Mouse (Mus musculus) MEL (cell line): ENCODE measurements around the gene U2af1l4. TPM values are rescaled to one million over a fixed set of nuclear protein-coding genes. Genes with fewer than 3 reads are reported as not detected.

Experiments used
- DNase-seq: peaks from one replicate; pipeline ENCODE4 v3.0.0; 2011; ENCODE audit warnings: low read depth, low spot score
- H3K27ac ChIP-seq: 2 replicates; pipeline ENCODE4 v1.5.1; 2012; ENCODE audit warnings: low read depth, mild to moderate bottlenecking, control low read depth, low read length, moderate library complexity; ENCODE audit not compliant: control insufficient read depth
- H3K27me3 ChIP-seq, 2 experiments: fragments of 150-350 bp in 1 of 2; sonication (generic) in 1 of 2; 2 replicates each; pipeline ENCODE4 v1.6.1; 2012; ENCODE audit warnings: low read length in 2 of 2, mild to moderate bottlenecking in 2 of 2, improper control_type of control experiment in 1 of 2, moderate library complexity in 1 of 2; ENCODE audit not compliant: insufficient read depth in 2 of 2, control insufficient read depth in 1 of 2
- H3K36me3 ChIP-seq, 2 experiments: 2 replicates each; pipeline ENCODE4 v1.6.1; 2012 to 2014; ENCODE audit warnings: low read length in 2 of 2, improper control_type of control experiment in 1 of 2, inconsistent platforms in 1 of 2, mild to moderate bottlenecking in 1 of 2; ENCODE audit not compliant: insufficient read depth in 2 of 2, control insufficient read depth in 1 of 2
- H3K4me1 ChIP-seq, 2 experiments: fragments of 150-350 bp in 1 of 2; sonication (generic) in 1 of 2; 2 replicates each; pipeline ENCODE4 v1.6.1; 2012; ENCODE audit warnings: low read length in 2 of 2, improper control_type of control experiment in 1 of 2, mild to moderate bottlenecking in 1 of 2; ENCODE audit not compliant: insufficient read depth in 2 of 2, control insufficient read depth in 1 of 2
- H3K4me3 ChIP-seq, 2 experiments: fragments of 150-350 bp in 1 of 2; sonication (generic) in 1 of 2; 2 replicates each; pipeline ENCODE4 v1.5.1; 2012; ENCODE audit warnings: low read depth in 2 of 2, low read length in 2 of 2, mild to moderate bottlenecking in 2 of 2, moderate library complexity in 2 of 2, control low read depth in 1 of 2, improper control_type of control experiment in 1 of 2; ENCODE audit not compliant: control insufficient read depth in 1 of 2, insufficient read depth in 1 of 2
- H3K79me2 ChIP-seq: 2 replicates; pipeline ENCODE4 v1.6.1; 2012; ENCODE audit warnings: mild to moderate bottlenecking, low read length, moderate library complexity; ENCODE audit not compliant: control insufficient read depth, poor library complexity, insufficient read depth
- H3K9ac ChIP-seq: 2 replicates; pipeline ENCODE4 v1.6.1; 2012; ENCODE audit warnings: low read depth, mild to moderate bottlenecking, control low read depth, low read length, moderate library complexity; ENCODE audit not compliant: control insufficient read depth, poor library complexity, severe bottlenecking
- H3K9me3 ChIP-seq: fragments of 150-350 bp; sonication (generic); replicated peaks from 2 replicates; pipeline ENCODE4 v1.6.1; 2012; ENCODE audit warnings: mild to moderate bottlenecking, low read length, improper control_type of control experiment, moderate library complexity; ENCODE audit not compliant: insufficient read depth
- BHLHE40 ChIP-seq: IDR thresholded peaks from 2 replicates; pipeline ENCODE4 v1.6.1; 2012; ENCODE audit warnings: low read depth, mild to moderate bottlenecking, inconsistent platforms, low read length, improper control_type of control experiment, borderline replicate concordance
- CHD1 ChIP-seq: IDR thresholded peaks from 2 replicates; pipeline ENCODE4 v1.6.1; 2012; ENCODE audit warnings: low read depth, mild to moderate bottlenecking, inconsistent platforms, low read length, improper control_type of control experiment
- CHD2 ChIP-seq: IDR thresholded peaks from 2 replicates; pipeline ENCODE4 v1.6.1; 2011; ENCODE audit warnings: low read length, improper control_type of control experiment
- ELF1 ChIP-seq: IDR thresholded peaks from 2 replicates; pipeline ENCODE4 v1.6.1; 2014; ENCODE audit warnings: low read depth, mild to moderate bottlenecking, inconsistent platforms, low read length, improper control_type of control experiment, moderate library complexity
- EP300 ChIP-seq, 2 experiments: IDR thresholded peaks; 2 replicates each; pipeline ENCODE4 v1.6.1; 2011; ENCODE audit warnings: improper control_type of control experiment in 2 of 2, low read length in 2 of 2, low read depth in 1 of 2, mild to moderate bottlenecking in 1 of 2
- ETS1 ChIP-seq: IDR thresholded peaks from 2 replicates; pipeline ENCODE4 v1.6.1; 2012; ENCODE audit warnings: low read depth, mild to moderate bottlenecking, inconsistent platforms, low read length, improper control_type of control experiment, moderate library complexity
- GABPA ChIP-seq: IDR thresholded peaks from 2 replicates; pipeline ENCODE4 v1.6.1; 2012; ENCODE audit warnings: low read depth, mild to moderate bottlenecking, inconsistent platforms, low read length, improper control_type of control experiment, moderate library complexity
- GATA1 ChIP-seq: IDR thresholded peaks from 2 replicates; pipeline ENCODE4 v1.6.1; 2011; ENCODE audit warnings: low read depth, low read length, improper control_type of control experiment
- HCFC1 ChIP-seq: IDR thresholded peaks from 2 replicates; pipeline ENCODE4 v1.6.1; 2012; ENCODE audit warnings: low read depth, mild to moderate bottlenecking, inconsistent platforms, low read length, improper control_type of control experiment, moderate library complexity
- KAT2A ChIP-seq: conservative IDR thresholded peaks from 2 replicates; pipeline ENCODE4 v1.6.1; 2012; ENCODE audit warnings: low read depth, low read length, improper control_type of control experiment, inconsistent platforms
- MAZ ChIP-seq: IDR thresholded peaks from 2 replicates; pipeline ENCODE4 v1.6.1; 2012; ENCODE audit warnings: low read depth, mild to moderate bottlenecking, inconsistent platforms, low read length, improper control_type of control experiment
- MEF2A ChIP-seq: IDR thresholded peaks from 2 replicates; pipeline ENCODE4 v1.6.1; 2014; ENCODE audit warnings: low read depth, mild to moderate bottlenecking, inconsistent platforms, low read length, improper control_type of control experiment; ENCODE audit not compliant: poor library complexity, insufficient replicate concordance, severe bottlenecking; ENCODE audit errors: extremely low read depth
- MXI1 ChIP-seq: IDR thresholded peaks from 2 replicates; pipeline ENCODE4 v1.6.1; 2011; ENCODE audit warnings: mild to moderate bottlenecking, low read depth, low read length, improper control_type of control experiment
- MYB ChIP-seq: IDR thresholded peaks from 2 replicates; pipeline ENCODE4 v1.6.1; 2011; ENCODE audit warnings: mild to moderate bottlenecking, low read depth, low read length, improper control_type of control experiment
- MYC ChIP-seq: IDR thresholded peaks from 2 replicates; pipeline ENCODE4 v1.6.1; 2011; ENCODE audit warnings: low read depth, mild to moderate bottlenecking, low read length, improper control_type of control experiment, moderate library complexity
- NELFE ChIP-seq: IDR thresholded peaks from 2 replicates; pipeline ENCODE4 v1.6.1; 2011; ENCODE audit warnings: low read depth, low read length, improper control_type of control experiment
- POLR2A ChIP-seq, 2 experiments: IDR thresholded peaks; 2 replicates each; pipeline ENCODE4 v1.6.1; 2011 to 2012; ENCODE audit warnings: low read length in 2 of 2, mild to moderate bottlenecking in 2 of 2, control low read depth in 1 of 2, improper control_type of control experiment in 1 of 2, low read depth in 1 of 2, moderate library complexity in 1 of 2; ENCODE audit not compliant: control insufficient read depth in 1 of 2, insufficient read depth in 1 of 2, poor library complexity in 1 of 2
- POLR2AphosphoS5 ChIP-seq: IDR thresholded peaks from 2 replicates; pipeline ENCODE4 v1.6.1; 2012; ENCODE audit warnings: low read depth, borderline replicate concordance, mild to moderate bottlenecking, inconsistent platforms, low read length, moderate library complexity, mixed read lengths
- RAD21 ChIP-seq: IDR thresholded peaks from 2 replicates; pipeline ENCODE4 v1.6.1; 2011; ENCODE audit warnings: mild to moderate bottlenecking, low read depth, low read length, improper control_type of control experiment
- RCOR1 ChIP-seq: IDR thresholded peaks from 2 replicates; pipeline ENCODE4 v1.6.1; 2012; ENCODE audit warnings: low read depth, mild to moderate bottlenecking, inconsistent platforms, low read length, improper control_type of control experiment
- SIN3A ChIP-seq: IDR thresholded peaks from 2 replicates; pipeline ENCODE4 v1.6.1; 2012; ENCODE audit warnings: low read length, improper control_type of control experiment, inconsistent platforms
- TBP ChIP-seq: IDR thresholded peaks from 2 replicates; pipeline ENCODE4 v1.8.0; 2011; ENCODE audit warnings: low read depth, low read length, improper control_type of control experiment
- TCF12 ChIP-seq: IDR thresholded peaks from 2 replicates; pipeline ENCODE4 v1.6.1; 2014; ENCODE audit warnings: low read depth, mild to moderate bottlenecking, inconsistent platforms, low read length, improper control_type of control experiment, moderate library complexity
- UBTF ChIP-seq: IDR thresholded peaks from 2 replicates; pipeline ENCODE4 v1.6.1; 2012; ENCODE audit warnings: low read depth, mild to moderate bottlenecking, inconsistent platforms, low read length, improper control_type of control experiment, moderate library complexity, borderline replicate concordance; ENCODE audit not compliant: insufficient read depth
- USF1 ChIP-seq: IDR thresholded peaks from 2 replicates; pipeline ENCODE4 v1.6.1; 2014; ENCODE audit warnings: low read depth, mild to moderate bottlenecking, inconsistent platforms, low read length, improper control_type of control experiment, moderate library complexity
- USF2 ChIP-seq, 2 experiments: IDR thresholded peaks; 2 replicates each; pipeline ENCODE4 v1.6.1; 2011 to 2012; ENCODE audit warnings: improper control_type of control experiment in 2 of 2, low read length in 2 of 2, borderline replicate concordance in 1 of 2, inconsistent platforms in 1 of 2, low read depth in 1 of 2, mild to moderate bottlenecking in 1 of 2; ENCODE audit not compliant: insufficient read depth in 1 of 2
- ZC3H11A ChIP-seq: IDR thresholded peaks from 2 replicates; pipeline ENCODE4 v1.6.1; 2012; ENCODE audit warnings: low read depth, mild to moderate bottlenecking, inconsistent platforms, low read length, improper control_type of control experiment
- ZKSCAN1 ChIP-seq: IDR thresholded peaks from 2 replicates; pipeline ENCODE4 v1.6.1; 2012; ENCODE audit warnings: low read depth, mild to moderate bottlenecking, inconsistent platforms, low read length, improper control_type of control experiment, moderate library complexity
- ZMIZ1 ChIP-seq: IDR thresholded peaks from 2 replicates; pipeline ENCODE4 v1.6.1; 2012; ENCODE audit warnings: low read depth, mild to moderate bottlenecking, inconsistent platforms, low read length, improper control_type of control experiment, moderate library complexity
- ZNF384 ChIP-seq: IDR thresholded peaks from 2 replicates; pipeline ENCODE4 v1.6.1; 2012; ENCODE audit warnings: low read depth, mild to moderate bottlenecking, inconsistent platforms, low read length, improper control_type of control experiment
- polyA plus RNA-seq, 2 experiments: library from polyadenylated mRNA; stranded (reverse) in 1 of 2; unstranded in 1 of 2; fragments of >175 nt in 1 of 2; fragments of >200 nt in 1 of 2; gene quantifications; 2 replicates each; pipeline versions ENCODE4 v1.2.1 to v1.2.4; 2012; ENCODE audit warnings: low replicate concordance in 2 of 2, low read depth in 1 of 2; ENCODE audit not compliant: insufficient read length in 2 of 2, insufficient read depth in 1 of 2, missing spikeins in 1 of 2
- total RNA-seq: library from RNA; depleted of rRNA; stranded (reverse); fragments of 300-350 nt; gene quantifications from 2 replicates; pipeline ENCODE4 v1.2.3, GENCODE M21; 2012

Gene U2af1l4
- total and polyA plus RNA-seq, 3 experiments, result 72.5 to 74.2 TPM; not detected in 1

DNA sequence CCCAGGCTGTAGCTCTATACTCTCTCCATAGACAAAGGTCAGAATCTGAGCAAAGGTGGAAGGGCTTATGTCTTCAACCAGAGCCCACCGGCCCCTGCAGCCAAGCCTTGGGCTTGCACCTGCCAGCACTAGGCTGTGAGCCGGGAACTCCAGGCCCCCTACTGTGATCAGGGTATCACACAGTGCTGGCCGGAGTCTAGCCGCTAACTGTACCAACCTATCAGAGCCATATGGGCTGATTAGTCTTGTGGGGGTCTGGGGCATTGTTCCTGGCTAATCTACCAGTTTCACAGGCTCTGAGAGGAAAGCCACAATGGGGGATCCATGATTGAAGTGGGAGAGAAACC lies 28.5 kb downstream of the U2af1l4 start:
- Histone ChIP-seq H3K9me3 (no peaks in the 10 kb centered on the region), H3K27ac (peak overlapping the region; percentile 84), H3K4me3 (no peak overlapping the region; a peak in 1 of 4 replicates), H3K79me2 (peaks cover 29% of the 10 kb centered on the region), H3K9ac (peak overlapping the region; percentile 49), H3K4me1 (peaks cover 10 to 38% of the 10 kb centered on the region in 2 experiments; a peak in 3 of 4 replicates), H3K27me3 (no peaks in the 10 kb centered on the region), H3K36me3 (peaks cover 0 to 16% of the 10 kb centered on the region in 2 experiments; a peak in 2 of 4 replicates)
- DNase-seq, result no peak
- no peak for TF ChIP-seq CHD2
- TF ChIP-seq GABPA, result no peak
- no peak for TF ChIP-seq POLR2AphosphoS5
- TF ChIP-seq EP300 (IDR thresholded peaks at IDR 0.05; ENCODE audit: low read depth in 1 of 2, low read length in 2 of 2), result no peak

DNA sequence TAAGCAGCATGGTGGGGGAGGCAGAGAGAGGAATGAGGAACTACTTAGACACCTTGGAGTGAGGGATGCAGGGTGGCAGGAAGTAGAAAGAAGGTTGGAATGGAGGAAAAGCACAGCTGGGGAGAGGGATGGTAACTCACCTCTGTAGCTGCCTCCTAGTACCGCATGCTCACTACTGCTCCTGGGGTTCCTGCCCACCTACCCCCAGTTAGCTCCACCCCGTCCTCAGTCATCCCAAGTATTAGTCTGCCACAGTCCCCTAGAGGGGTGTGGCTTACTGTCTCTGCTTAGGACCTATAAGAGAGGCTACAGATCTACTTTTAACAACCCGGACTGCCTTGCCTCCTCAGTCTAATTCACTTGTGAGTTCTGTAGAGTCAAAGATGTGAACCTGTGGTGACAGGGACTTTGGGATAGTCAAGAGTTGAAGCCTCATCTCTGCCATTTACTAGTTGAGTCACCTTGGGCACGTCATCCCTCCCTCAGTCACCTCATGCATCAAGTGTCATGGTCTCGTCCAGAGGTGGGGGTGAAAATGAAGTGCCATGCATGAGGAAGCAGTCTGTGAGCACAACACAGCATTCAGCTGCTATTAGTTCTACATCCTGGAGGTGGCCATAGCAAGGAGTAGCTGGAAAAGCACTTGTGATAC lies 29.8 kb downstream of the U2af1l4 start:
- Histone ChIP-seq H3K27ac (peak overlapping the region; percentile 84), H3K4me1 (peaks cover 10 to 38% of the 10 kb centered on the region in 2 experiments; a peak in 3 of 4 replicates), H3K9ac (peak overlapping the region; percentile 56), H3K27me3 (no peaks in the 10 kb centered on the region), H3K79me2 (peaks cover 16% of the 10 kb centered on the region), H3K4me3 (peak overlapping the region; percentile 28 to 40), H3K9me3 (no peaks in the 10 kb centered on the region), H3K36me3 (peaks cover 0 to 11% of the 10 kb centered on the region in 2 experiments; a peak in 2 of 4 replicates)
- peak; percentile 90 for DNase-seq
- TF ChIP-seq ZMIZ1 (peak; percentile 55; the same call in 1 of the 2 replicates), CHD2 (no peak), MYC (peak; percentile 74), MXI1 (no peak; the same call in 1 of the 2 replicates), RAD21 (no peak), RCOR1 (no peak; the same call in 1 of the 2 replicates), MAZ (no peak), ZNF384 (no peak), EP300 (IDR thresholded peaks at IDR 0.05; ENCODE audit: low read depth in 1 of 2, low read length in 2 of 2) (no peak), MYB (no peak), KAT2A (no peak), HCFC1 (peak; percentile 41; the same call in 1 of the 2 replicates), ETS1 (no peak), TBP (peak; percentile 73), USF2 (IDR thresholded peaks at IDR 0.05; ENCODE audit: borderline replicate concordance in 1 of 2, insufficient read depth in 1 of 2, low read depth in 1 of 2, low read length in 2 of 2) (no peak), UBTF (no peak), TCF12 (no peak), MEF2A (no peak), ZC3H11A (no peak), CHD1 (peak; percentile 63; the same call in 1 of the 2 replicates), ELF1 (0 out of 2 replicates have a peak, but pooled peaks have one; percentile 17), BHLHE40 (no peak), NELFE (peak; percentile 49), POLR2A (IDR thresholded peaks at IDR 0.05; ENCODE audit: control insufficient read depth in 1 of 2, insufficient read depth in 1 of 2, low read depth in 1 of 2, low read length in 2 of 2, poor library complexity in 1 of 2) (peak in 1 of 2 experiments; percentile 73; a peak in 2 of 4 replicates), ZKSCAN1 (no peak), GATA1 (no peak), SIN3A (no peak), USF1 (no peak)
